Mouse (Mus musculus) heart, adult 2 months (tissue): ENCODE results near the gene Foxj1.

Experiments
- CTCF ChIP-seq: fragments of 200-600 bp; IDR thresholded peaks from 2 replicates; pipeline ENCODE4 v1.8.1; 2022; ENCODE audit warnings: antibody characterized with exemption, mild to moderate bottlenecking, moderate library complexity
- EP300 ChIP-seq: fragments of 200-500 bp; IDR thresholded peaks from 2 replicates; pipeline ENCODE4 v1.6.1; 2011; ENCODE audit warnings: low read depth, low read length, control low read depth; ENCODE audit not compliant: insufficient read depth
- POLR2A ChIP-seq: fragments of 200-500 bp; IDR thresholded peaks from 2 replicates; pipeline ENCODE4 v1.6.1; 2011; ENCODE audit warnings: mild to moderate bottlenecking, low read depth, low read length, control low read depth; ENCODE audit not compliant: insufficient read depth

DNA sequence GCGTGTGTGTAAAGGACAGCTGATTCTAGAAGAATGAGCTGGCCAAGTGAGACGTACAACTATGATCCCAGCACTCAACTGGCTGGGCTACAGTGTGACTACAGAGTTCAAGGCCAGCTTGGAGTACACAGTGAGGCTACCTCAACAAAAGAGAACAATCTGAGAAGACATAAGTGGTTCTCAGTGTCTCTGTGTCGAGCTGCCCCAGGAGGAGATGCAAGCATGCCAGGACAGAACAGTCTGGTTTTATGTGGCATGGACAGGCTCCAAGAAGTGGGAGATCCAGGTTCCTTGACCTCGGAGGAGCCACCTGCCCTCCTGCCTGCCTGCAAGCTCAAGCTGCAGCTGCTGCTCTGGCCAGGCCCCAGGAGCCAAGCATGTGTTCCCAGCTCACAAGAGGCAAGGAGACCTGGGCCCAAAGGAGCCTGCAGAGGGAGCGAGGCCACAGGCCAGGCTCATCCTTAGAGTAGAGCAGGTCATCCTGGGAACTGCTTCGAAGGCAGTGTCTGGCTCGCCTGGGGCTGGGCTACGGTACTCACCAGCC lies 38.9 kb downstream of the Foxj1 start:
- TF ChIP-seq CTCF, result no peak
- no peak for TF ChIP-seq POLR2A
- no peak for TF ChIP-seq EP300
